8 mouse cellular contexts compared by ENCODE assay signal in the genomic region with DNA sequence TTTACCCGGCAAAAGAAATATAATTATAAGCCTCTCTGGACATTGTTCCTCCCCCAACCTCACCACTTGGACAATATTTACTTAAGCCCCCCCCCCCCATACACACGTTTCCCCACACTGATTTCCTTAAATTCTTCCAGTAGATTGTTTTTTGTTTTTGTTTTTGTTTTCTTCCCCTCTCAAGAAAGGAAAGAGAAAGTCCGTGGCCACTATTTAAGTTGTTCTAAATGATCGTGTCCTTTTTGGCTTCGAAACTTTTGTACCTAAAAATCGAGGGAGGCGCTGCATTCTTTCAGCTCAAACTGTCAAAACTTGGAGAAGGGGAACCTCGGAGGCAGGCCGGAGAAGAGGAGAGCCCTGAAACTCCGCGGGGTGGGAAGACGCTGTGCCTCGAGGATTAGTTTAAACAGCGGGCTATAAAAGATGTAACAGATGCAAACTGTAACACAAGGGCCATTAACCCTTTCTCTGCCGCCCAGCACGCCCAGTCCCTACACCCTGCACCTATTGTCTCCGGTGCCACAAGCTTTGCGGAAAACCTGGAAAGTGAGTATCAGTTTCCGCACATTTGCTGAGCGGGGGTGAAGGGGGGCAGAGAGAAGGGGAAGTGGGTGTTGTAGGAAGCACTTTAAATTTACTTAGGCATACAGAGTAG. TPM values are rescaled to one million over a fixed set of nuclear protein-coding genes. Genes with fewer than 3 reads are reported as not detected.
DNase-seq lines count a peak whose midpoint lies in the region; ATAC-seq and TF ChIP-seq lines count a peak whose summit lies in the region.

No protein-coding gene starts in this region.

- CTCF ChIA-PET in Patski (lab: Charles Lee) = no interaction called here

- H3K9ac ChIP-seq in forebrain, embryonic 11.5 days (ENCODE audit: low read length) = peak overlapping the region; percentile 99
- peak overlapping the region; percentile 91 for H3K9ac ChIP-seq in limb, embryonic 15.5 days
- H3K9ac ChIP-seq in midbrain, embryonic 15.5 days = peak overlapping the region; percentile 79

- in situ Hi-C loops in Patski (cut with MboI; ENCODE audit: low pct_unique_long_range_greater_than_20kb) = loop anchor here (5.0 to 10.0 kb wide), 3 partner anchors 174 to 474 kb away; a partner anchor contains a TSS

- ATAC-seq in Patski = no peak
- peak; percentile 42; the same call in 1 of the 2 replicates for ATAC-seq in forebrain, embryonic 11.5 days (replicated peaks; ENCODE audit: low FRiP score)
- no peak for ATAC-seq in limb, embryonic 15.5 days (ENCODE audit: insufficient number of reproducible peaks, low FRiP score, low TSS enrichment, low read depth)
- ATAC-seq in midbrain, embryonic 15.5 days (replicated peaks) = no peak

- TF ChIP-seq CTCF in Patski (IDR thresholded peaks at IDR 0.05) = peak; percentile 15

- peak overlapping the region; percentile 97 for H3K27ac ChIP-seq in forebrain, embryonic 11.5 days (ENCODE audit: low read depth, low read length)
- peak overlapping the region; percentile 100 for H3K27ac ChIP-seq in hindbrain, embryonic 10.5 days
- H3K27ac ChIP-seq in limb, embryonic 15.5 days = peak overlapping the region; percentile 90
- peak overlapping the region; percentile 91 for H3K27ac ChIP-seq in midbrain, embryonic 15.5 days

- WGBS in forebrain, embryonic 11.5 days = under 1% methylated on average over 20 of the region's 20 CpGs
- WGBS in hindbrain, embryonic 10.5 days = under 1% methylated on average over 20 of the region's 20 CpGs
- under 1% methylated on average over 20 of the region's 20 CpGs for WGBS in limb, embryonic 15.5 days
- WGBS in midbrain, embryonic 15.5 days = under 1% methylated on average over 20 of the region's 20 CpGs

- peak overlapping the region; percentile 95 for H3K4me3 ChIP-seq in forebrain, embryonic 11.5 days (ENCODE audit: low read depth, low read length)
- peak overlapping the region; percentile 94 for H3K4me3 ChIP-seq in hindbrain, embryonic 10.5 days
- peak overlapping the region; percentile 62 for H3K4me3 ChIP-seq in limb, embryonic 15.5 days
- H3K4me3 ChIP-seq in midbrain, embryonic 15.5 days = peak overlapping the region; percentile 75

- H3K4me2 ChIP-seq in forebrain, embryonic 11.5 days (ENCODE audit: low read depth, low read length, severe bottlenecking) = peak overlapping the region; percentile 55
- H3K4me2 ChIP-seq in limb, embryonic 15.5 days = peak overlapping the region; percentile 68
- peak overlapping the region; percentile 94 for H3K4me2 ChIP-seq in midbrain, embryonic 15.5 days

- no peaks in the 10 kb centered on the region for H3K36me3 ChIP-seq in forebrain, embryonic 11.5 days (ENCODE audit: control insufficient read depth, insufficient read depth, low read length)
- H3K36me3 ChIP-seq in hindbrain, embryonic 10.5 days = 0 out of 2 replicates have a peak, but pooled peaks cover under 1% of the 10 kb centered on the region
- H3K36me3 ChIP-seq in limb, embryonic 15.5 days = no peaks in the 10 kb centered on the region
- H3K36me3 ChIP-seq in midbrain, embryonic 15.5 days (replicated peaks) = no peaks in the 10 kb centered on the region

- H3K27me3 ChIP-seq in Patski = no peaks in the 10 kb centered on the region
- H3K27me3 ChIP-seq in forebrain, embryonic 11.5 days (ENCODE audit: control insufficient read depth, insufficient read depth, low read length) = no peaks in the 10 kb centered on the region
- no peaks in the 10 kb centered on the region for H3K27me3 ChIP-seq in hindbrain, embryonic 10.5 days (ENCODE audit: insufficient read depth, poor library complexity, severe bottlenecking)
- peaks cover 45% of the 10 kb centered on the region for H3K27me3 ChIP-seq in limb, embryonic 15.5 days
- no peaks in the 10 kb centered on the region for H3K27me3 ChIP-seq in midbrain, embryonic 15.5 days (replicated peaks)

- no peaks in the 10 kb centered on the region for H3K9me3 ChIP-seq in forebrain, embryonic 11.5 days (ENCODE audit: control insufficient read depth, low read length)
- no peaks in the 10 kb centered on the region for H3K9me3 ChIP-seq in hindbrain, embryonic 10.5 days
- H3K9me3 ChIP-seq in limb, embryonic 15.5 days = no peaks in the 10 kb centered on the region
- H3K9me3 ChIP-seq in midbrain, embryonic 15.5 days = no peaks in the 10 kb centered on the region

- POLR2A ChIA-PET in Patski (lab: Charles Lee) = interaction anchor here (0.6 to 1.2 kb wide), 3 partner anchors 12 to 1148 kb away, joined by 3 to 5 read pairs (median 4); no protein-coding TSS in a partner anchor

- peaks cover 19% of the 10 kb centered on the region for H3K4me1 ChIP-seq in forebrain, embryonic 11.5 days (replicated peaks; ENCODE audit: control insufficient read depth, insufficient read depth, low read length)
- peaks cover 56% of the 10 kb centered on the region for H3K4me1 ChIP-seq in hindbrain, embryonic 10.5 days (replicated peaks)
- H3K4me1 ChIP-seq in limb, embryonic 15.5 days = peaks cover 15% of the 10 kb centered on the region
- peaks cover 50% of the 10 kb centered on the region for H3K4me1 ChIP-seq in midbrain, embryonic 15.5 days

- DNase-seq in adrenal gland, adult 18-20 months (ENCODE audit: low spot score in 2 of 2) = peak; percentile 46 to 51
- DNase-seq in adrenal gland, adult 8-10 months = no peak
- no peak for DNase-seq in Patski (ENCODE audit: low read depth, low spot score)
- peak; percentile 79 for DNase-seq in forebrain, embryonic 11.5 days (ENCODE audit: low spot score)
- peak; percentile 75 for DNase-seq in hindbrain, embryonic 10.5 days (ENCODE audit: low spot score)
- peak; percentile 40 for DNase-seq in testis, postnatal 14 days (ENCODE audit: low spot score)

RNA-seq across cellular contexts. Expression of a gene that starts 6.3 kb away (rescaled TPM):
- total RNA-seq in adrenal gland, adult 18-20 months (2021) = 100 to 1,000 TPM; 150 to 168 TPM
- total RNA-seq in adrenal gland, adult 8-10 months (2022) = 100 to 1,000 TPM; 131 to 156 (median 144) TPM
- polyA plus RNA-seq in Patski (2021) = 19.8 TPM
- 45.6 and 50.0 TPM in 2 replicates for polyA plus RNA-seq in forebrain, embryonic 11.5 days (2014; fragmentation: Nextera tagmentation; extraction: Ambion mirVana)
- polyA plus RNA-seq in hindbrain, embryonic 10.5 days (2016; fragmentation: Nextera tagmentation; extraction: Ambion mirVana) = 49.3 and 54.1 TPM in 2 replicates
- 53.6 and 58.2 TPM in 2 replicates for polyA plus RNA-seq in limb, embryonic 15.5 days (2015; fragmentation: Nextera tagmentation; extraction: Ambion mirVana)
- polyA plus RNA-seq in midbrain, embryonic 15.5 days (2015; fragmentation: Nextera tagmentation; extraction: Ambion mirVana) = 30.8 and 31.5 TPM in 2 replicates

Comparison
In these comparisons a context has a peak if more than half of its experiments do, and no peak if none do; other contexts are left out.
1. DNase-seq: peak in adrenal gland, adult 18-20 months (2 of 2), forebrain, embryonic 11.5 days (single experiment), hindbrain, embryonic 10.5 days (single experiment) and testis, postnatal 14 days (single experiment); none in adrenal gland, adult 8-10 months (single experiment) and Patski (single experiment).
2. Peak in every context shown above with its lines, with median percentiles within 50 percentile points of each other: H3K27ac ChIP-seq, H3K4me2 ChIP-seq, H3K4me3 ChIP-seq and H3K9ac ChIP-seq.